Mouse (Mus musculus): ENCODE results near the gene Nkx2-5. TPM values are rescaled to one million over a fixed set of nuclear protein-coding genes. Genes with fewer than 3 reads are reported as not detected.

Nkx2-5 gene
- polyA plus RNA-seq, 1 experiment from 2014 or later: not detected

- Histone ChIP-seq H3K9me3 (ENCODE audit: control insufficient read depth, low read length) (no peaks in the 10 kb centered on the region), H3K4me1 (ENCODE audit: control insufficient read depth, insufficient read depth, low read length) (no peaks in the 10 kb centered on the region), H3K9ac (ENCODE audit: low read length) (no peak overlapping the region), H3K4me2 (ENCODE audit: low read depth, severe bottlenecking) (no peak overlapping the region), H3K27ac (replicated peaks; ENCODE audit: low read depth, low read length) (no peak overlapping the region), H3K36me3 (ENCODE audit: control insufficient read depth, insufficient read depth, low read length) (peaks cover 9% of the 10 kb centered on the region; the same call in 1 of the 2 replicates), H3K27me3 (ENCODE audit: control insufficient read depth, insufficient read depth, low read length) (no peaks in the 10 kb centered on the region), H3K4me3 (ENCODE audit: low read depth, low read length) (no peak overlapping the region)
- DNase-seq (ENCODE audit: low spot score) (no peak), ATAC-seq (ENCODE audit: insufficient number of reproducible peaks, low FRiP score, low TSS enrichment, low read depth) (no peak)
- WGBS: 94% methylated on average over 15 of the region's 15 CpGs
These were observed 52.7 kb downstream of the Nkx2-5 start for GRCm38 (mm10) chr17:26792096-26792495.

- H3K4me1 ChIP-seq (ENCODE audit: control insufficient read depth, insufficient read depth, low read length): no peaks in the 10 kb centered on the region
- H3K27ac ChIP-seq (replicated peaks; ENCODE audit: low read depth, low read length): no peak overlapping the region
- WGBS: 86% methylated on average over 7 of the region's 7 CpGs
- DNase-seq (ENCODE audit: low spot score): no peak
- H3K9me3 ChIP-seq (ENCODE audit: control insufficient read depth, low read length): no peaks in the 10 kb centered on the region
- no peak overlapping the region for H3K4me2 ChIP-seq (ENCODE audit: low read depth, severe bottlenecking)
- H3K9ac ChIP-seq (ENCODE audit: low read length): no peak overlapping the region
- no peak for ATAC-seq (ENCODE audit: insufficient number of reproducible peaks, low FRiP score, low TSS enrichment, low read depth)
- no peak overlapping the region for H3K4me3 ChIP-seq (ENCODE audit: low read depth, low read length)
- H3K27me3 ChIP-seq (ENCODE audit: control insufficient read depth, insufficient read depth, low read length): no peaks in the 10 kb centered on the region
- peaks cover 9% of the 10 kb centered on the region; the same call in 1 of the 2 replicates for H3K36me3 ChIP-seq (ENCODE audit: control insufficient read depth, insufficient read depth, low read length)
These were observed 53.2 kb downstream of the Nkx2-5 start for GRCm38 (mm10) chr17:26791580-26791979.

- Histone ChIP-seq H3K27me3 (ENCODE audit: control insufficient read depth, insufficient read depth, low read length) (no peaks in the 10 kb centered on the region), H3K36me3 (ENCODE audit: control insufficient read depth, insufficient read depth, low read length) (peaks cover 11% of the 10 kb centered on the region; the same call in 1 of the 2 replicates), H3K4me1 (ENCODE audit: control insufficient read depth, insufficient read depth, low read length) (no peaks in the 10 kb centered on the region), H3K9ac (ENCODE audit: low read length) (no peak overlapping the region), H3K27ac (replicated peaks; ENCODE audit: low read depth, low read length) (no peak overlapping the region), H3K4me2 (ENCODE audit: low read depth, severe bottlenecking) (no peak overlapping the region), H3K9me3 (ENCODE audit: control insufficient read depth, low read length) (no peaks in the 10 kb centered on the region), H3K4me3 (ENCODE audit: low read depth, low read length) (no peak overlapping the region)
- WGBS: 94% methylated on average over 11 of the region's 11 CpGs
- no peak for ATAC-seq (ENCODE audit: insufficient number of reproducible peaks, low FRiP score, low TSS enrichment, low read depth)
- DNase-seq (ENCODE audit: low spot score): no peak
These were observed 54.3 kb downstream of the Nkx2-5 start for GRCm38 (mm10) chr17:26790269-26791214.

GRCm38 (mm10) chr17:26789460-26790268 is 55.1 kb downstream of the Nkx2-5 start:
- Histone ChIP-seq H3K27ac (replicated peaks; ENCODE audit: low read depth, low read length) (no peak overlapping the region), H3K9me3 (ENCODE audit: control insufficient read depth, low read length) (no peaks in the 10 kb centered on the region), H3K4me2 (ENCODE audit: low read depth, severe bottlenecking) (no peak overlapping the region), H3K4me3 (ENCODE audit: low read depth, low read length) (no peak overlapping the region), H3K4me1 (ENCODE audit: control insufficient read depth, insufficient read depth, low read length) (no peaks in the 10 kb centered on the region), H3K9ac (ENCODE audit: low read length) (no peak overlapping the region), H3K36me3 (ENCODE audit: control insufficient read depth, insufficient read depth, low read length) (peaks cover 11% of the 10 kb centered on the region; the same call in 1 of the 2 replicates), H3K27me3 (ENCODE audit: control insufficient read depth, insufficient read depth, low read length) (no peaks in the 10 kb centered on the region)
- WGBS: 91% methylated on average over 8 of the region's 8 CpGs
- no peak for ATAC-seq (ENCODE audit: insufficient number of reproducible peaks, low FRiP score, low TSS enrichment, low read depth)
- no peak for DNase-seq (ENCODE audit: low spot score)

GRCm38 (mm10) chr17:26788986-26789385 is 55.8 kb downstream of the Nkx2-5 start:
- Histone ChIP-seq H3K9ac (ENCODE audit: low read length) (no peak overlapping the region), H3K4me3 (ENCODE audit: low read depth, low read length) (no peak overlapping the region), H3K9me3 (ENCODE audit: control insufficient read depth, low read length) (no peaks in the 10 kb centered on the region), H3K4me2 (ENCODE audit: low read depth, severe bottlenecking) (no peak overlapping the region), H3K27ac (replicated peaks; ENCODE audit: low read depth, low read length) (no peak overlapping the region), H3K4me1 (ENCODE audit: control insufficient read depth, insufficient read depth, low read length) (no peaks in the 10 kb centered on the region), H3K27me3 (ENCODE audit: control insufficient read depth, insufficient read depth, low read length) (no peaks in the 10 kb centered on the region), H3K36me3 (ENCODE audit: control insufficient read depth, insufficient read depth, low read length) (peaks cover 11% of the 10 kb centered on the region; the same call in 1 of the 2 replicates)
- ATAC-seq (ENCODE audit: insufficient number of reproducible peaks, low FRiP score, low TSS enrichment, low read depth) (no peak), DNase-seq (ENCODE audit: low spot score) (no peak)
- WGBS: 94% methylated on average over 8 of the region's 8 CpGs

Other genes with a start within 250 kb of the Nkx2-5 start
- gene Atp6v0e, start 181.8 kb downstream of the Nkx2-5 start, polyA plus RNA-seq (2014; fragmentation: Nextera tagmentation; extraction: Ambion mirVana): 96.6 and 101 TPM in 2 replicates
- gene Crebrf, start 129.4 kb downstream of the Nkx2-5 start, polyA plus RNA-seq (2014; fragmentation: Nextera tagmentation; extraction: Ambion mirVana): 1.9 and 2.5 TPM in 2 replicates
- 51.2 and 51.5 TPM in 2 replicates for gene Bnip1, start 63.9 kb downstream of the Nkx2-5 start, polyA plus RNA-seq (2014; fragmentation: Nextera tagmentation; extraction: Ambion mirVana)
- gene Kifc5b, start 72.1 kb upstream of the Nkx2-5 start, polyA plus RNA-seq (2014; fragmentation: Nextera tagmentation; extraction: Ambion mirVana): 7.3 and 9.8 TPM in 2 replicates
- gene Phf1, start 88.0 kb upstream of the Nkx2-5 start, polyA plus RNA-seq (2014; fragmentation: Nextera tagmentation; extraction: Ambion mirVana): 4.7 and 5.0 TPM in 2 replicates
- gene Cuta, start 94.6 kb upstream of the Nkx2-5 start, polyA plus RNA-seq (2014; fragmentation: Nextera tagmentation; extraction: Ambion mirVana): 164 and 170 TPM in 2 replicates
- gene Syngap1, start 96.2 kb upstream of the Nkx2-5 start, polyA plus RNA-seq (2014; fragmentation: Nextera tagmentation; extraction: Ambion mirVana): 3.1 and 3.5 TPM in 2 replicates
- gene Zbtb9, start 128.2 kb upstream of the Nkx2-5 start, polyA plus RNA-seq (2014; fragmentation: Nextera tagmentation; extraction: Ambion mirVana): 11.5 and 14.0 TPM in 2 replicates
- 10.9 and 15.6 TPM in 2 replicates for gene Bak1, start 184.0 kb upstream of the Nkx2-5 start, polyA plus RNA-seq (2014; fragmentation: Nextera tagmentation; extraction: Ambion mirVana)
- 2.5 and 3.0 TPM in 2 replicates for gene Itpr3, start 212.3 kb upstream of the Nkx2-5 start, polyA plus RNA-seq (2014; fragmentation: Nextera tagmentation; extraction: Ambion mirVana)